Mouse (Mus musculus) layer of hippocampus, adult 11-12 months (tissue): ENCODE data around the gene Hipk4.

Source experiments
- DNase-seq: peaks from one replicate; pipeline ENCODE4 v3.0.0; 2022; ENCODE audit warnings: low spot score

Gene Hipk4

DNA sequence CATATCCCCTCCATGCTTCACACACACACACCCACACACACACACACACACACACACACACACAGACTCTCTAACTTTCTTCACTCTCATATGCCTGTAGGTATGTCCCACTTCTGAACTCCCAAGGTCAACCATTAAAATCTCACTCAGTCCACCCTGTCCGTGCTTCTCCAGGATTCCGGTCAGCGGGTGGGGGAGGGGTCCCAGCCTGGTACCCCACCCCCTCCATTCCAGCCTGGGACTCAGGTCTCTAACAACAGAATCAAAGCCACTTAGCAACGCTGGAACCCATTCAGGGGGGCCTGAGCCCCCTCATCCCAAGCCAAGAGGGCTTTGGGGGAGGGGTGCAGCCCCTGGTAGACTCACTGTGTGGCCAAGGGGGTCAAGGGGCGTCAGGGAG is at the start of gene Hipk4:
TSS of gene Hipk4 (plus strand) at position 301 of the 400 bp plus-strand sequence.
- no peak for DNase-seq

DNA sequence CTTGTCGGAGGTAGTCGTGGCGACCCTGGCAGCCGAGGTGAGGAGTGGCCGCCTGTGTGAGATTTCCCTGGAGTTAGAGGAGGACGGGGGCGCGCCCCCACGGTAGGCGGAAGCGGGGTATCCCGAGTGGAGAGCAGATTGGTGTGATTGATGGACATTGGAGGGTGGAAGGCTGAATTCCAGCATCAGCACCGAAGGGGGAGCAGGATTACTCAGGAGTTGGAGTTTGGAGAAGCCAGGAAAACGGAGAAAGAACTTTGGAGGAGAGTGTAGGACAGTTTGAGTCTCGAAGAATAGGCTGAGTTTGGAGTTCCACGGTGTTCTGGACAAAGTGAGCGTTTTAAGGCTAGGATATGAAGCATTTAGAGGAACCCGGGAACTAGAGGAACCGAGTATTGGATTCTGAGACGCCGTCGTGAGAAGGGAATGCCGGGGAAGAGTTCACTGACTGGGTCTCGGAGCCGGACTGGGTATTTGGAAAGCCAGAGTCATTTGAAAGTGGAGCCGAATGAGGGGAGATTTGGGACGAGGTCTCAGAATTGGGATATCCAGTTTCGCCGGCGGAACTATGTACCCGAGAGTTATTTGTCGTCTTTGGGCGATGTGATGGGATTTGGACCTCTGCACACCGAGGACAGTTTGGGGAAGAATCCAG is 49.1 kb upstream of the Hipk4 start:
- no peak for DNase-seq

DNA sequence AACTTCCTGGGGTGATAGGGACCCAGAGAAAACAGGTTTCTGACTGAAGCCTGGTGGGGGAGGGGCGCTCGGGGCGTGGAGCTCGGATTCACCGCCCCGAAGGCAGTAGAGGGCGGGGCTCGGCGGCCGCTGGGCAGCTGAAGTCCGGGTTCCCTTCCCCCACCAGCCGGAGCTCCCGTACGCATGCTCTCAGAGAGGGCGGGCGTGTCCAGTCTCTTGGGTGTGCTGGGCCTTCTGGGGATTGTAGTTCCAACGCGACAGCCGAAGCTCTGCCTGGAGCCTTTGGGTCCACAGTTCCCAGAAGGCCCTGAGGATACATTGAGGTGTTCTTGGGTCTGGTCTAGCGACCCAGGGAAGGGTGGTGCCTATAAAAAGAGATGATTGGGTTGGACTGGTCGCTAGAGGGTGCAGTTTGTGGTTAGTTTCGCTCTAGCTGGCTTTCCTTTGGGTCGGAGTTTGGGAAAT is 48.5 kb upstream of the Hipk4 start:
- peak; percentile 98 for DNase-seq

DNA sequence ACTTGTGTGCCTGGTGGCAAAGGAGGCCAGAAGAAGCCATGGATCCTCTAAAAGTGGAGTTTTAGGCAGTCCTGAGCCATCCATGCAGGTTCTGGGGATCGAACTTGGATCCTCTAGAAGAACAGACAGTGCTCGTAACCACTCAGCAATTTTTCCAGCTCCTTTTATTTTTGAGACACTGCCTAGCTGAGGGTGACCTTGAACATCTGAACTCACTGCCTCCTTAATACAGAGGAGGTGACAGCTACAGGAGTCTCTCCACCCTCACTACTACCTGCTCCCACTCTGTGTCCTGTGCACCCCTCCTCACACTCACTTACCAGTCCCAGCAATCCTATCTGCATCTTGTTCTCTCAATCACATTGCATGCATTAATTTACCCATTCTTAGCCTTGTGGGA is 47.5 kb upstream of the Hipk4 start:
- DNase-seq: no peak

DNA sequence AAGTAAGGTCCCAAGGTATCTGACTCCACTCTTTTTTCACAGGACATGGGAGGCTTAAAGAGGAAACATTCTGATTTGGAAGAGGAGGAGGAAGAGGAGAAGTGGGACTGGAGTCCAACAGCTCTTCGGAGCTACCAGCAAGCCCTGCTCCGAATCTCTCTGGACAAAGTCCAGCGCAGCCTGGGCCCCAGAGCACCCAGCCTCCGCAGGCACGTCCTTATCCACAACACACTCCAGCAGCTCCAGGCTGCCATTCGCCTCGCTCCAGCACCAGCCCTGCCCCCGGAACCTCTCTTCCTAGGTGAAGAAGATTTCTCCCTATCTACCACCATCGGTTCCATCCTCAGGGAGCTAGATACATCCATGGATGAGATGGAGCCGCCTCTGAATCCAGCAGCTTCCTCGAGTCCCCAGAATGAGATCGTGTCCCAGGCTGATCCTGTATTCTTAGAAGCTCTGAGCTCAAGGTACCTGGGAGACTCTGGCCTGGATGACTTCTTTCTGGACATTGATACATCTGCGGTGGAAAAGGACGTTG is 46.9 kb upstream of the Hipk4 start:
- no peak for DNase-seq

DNA sequence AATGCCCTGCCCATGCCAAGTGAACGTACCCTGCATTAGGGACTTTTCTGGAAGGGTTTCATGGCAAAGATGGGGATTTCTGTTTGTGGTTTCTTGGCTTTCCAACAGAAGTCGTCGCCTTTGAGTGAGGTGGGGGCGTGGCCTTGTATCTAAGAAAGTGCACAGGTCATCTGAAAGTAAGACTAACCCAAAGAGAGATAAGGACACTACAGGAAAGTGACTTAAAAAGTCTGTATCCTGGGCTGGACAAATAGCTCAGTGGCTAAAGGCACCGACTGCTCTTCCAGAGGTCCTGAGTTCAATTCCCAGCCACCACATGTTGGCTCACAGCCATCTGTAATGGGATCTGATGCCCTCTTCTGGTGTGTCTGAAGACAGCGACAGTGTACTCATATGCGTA is 44.5 kb upstream of the Hipk4 start:
- DNase-seq: no peak

DNA sequence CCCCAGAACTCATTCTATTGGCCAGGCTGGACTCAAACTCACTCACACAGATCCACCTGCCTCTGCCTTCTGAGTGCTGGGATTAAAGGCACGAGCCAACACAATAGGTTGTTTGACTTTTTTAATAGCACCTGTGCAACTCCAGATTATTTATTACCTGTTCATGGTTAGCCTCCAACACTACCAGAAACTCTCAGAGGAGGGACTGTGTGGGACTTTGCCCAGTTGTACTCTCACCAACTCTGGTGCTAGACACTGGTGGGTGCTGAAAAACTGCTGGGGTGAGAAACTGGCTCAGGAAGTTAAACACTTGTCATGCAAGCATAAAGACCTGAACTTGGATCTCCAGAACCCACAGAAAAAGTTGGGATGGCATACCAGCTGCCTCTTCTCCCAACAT is 43.3 kb upstream of the Hipk4 start:
- no peak for DNase-seq

DNA sequence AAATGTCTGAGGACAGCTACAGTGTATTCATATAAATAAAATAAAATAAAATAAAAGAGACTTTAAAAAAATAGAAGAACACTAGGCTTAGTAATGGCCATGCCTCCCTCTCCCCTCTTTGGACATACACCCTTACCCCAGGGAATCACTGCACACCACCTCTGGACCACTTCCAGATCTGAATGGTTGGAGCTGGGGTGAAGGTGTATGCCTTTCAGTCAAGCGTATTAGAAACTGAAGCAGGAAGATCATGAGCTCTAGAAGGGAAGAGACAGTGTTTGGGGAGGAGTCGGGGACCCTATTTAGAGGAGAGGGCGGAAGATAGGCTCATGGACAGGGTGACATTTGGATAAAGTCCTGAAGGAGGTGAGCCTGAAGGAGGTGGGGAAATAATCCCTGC is 42.6 kb upstream of the Hipk4 start:
- no peak for DNase-seq

DNA sequence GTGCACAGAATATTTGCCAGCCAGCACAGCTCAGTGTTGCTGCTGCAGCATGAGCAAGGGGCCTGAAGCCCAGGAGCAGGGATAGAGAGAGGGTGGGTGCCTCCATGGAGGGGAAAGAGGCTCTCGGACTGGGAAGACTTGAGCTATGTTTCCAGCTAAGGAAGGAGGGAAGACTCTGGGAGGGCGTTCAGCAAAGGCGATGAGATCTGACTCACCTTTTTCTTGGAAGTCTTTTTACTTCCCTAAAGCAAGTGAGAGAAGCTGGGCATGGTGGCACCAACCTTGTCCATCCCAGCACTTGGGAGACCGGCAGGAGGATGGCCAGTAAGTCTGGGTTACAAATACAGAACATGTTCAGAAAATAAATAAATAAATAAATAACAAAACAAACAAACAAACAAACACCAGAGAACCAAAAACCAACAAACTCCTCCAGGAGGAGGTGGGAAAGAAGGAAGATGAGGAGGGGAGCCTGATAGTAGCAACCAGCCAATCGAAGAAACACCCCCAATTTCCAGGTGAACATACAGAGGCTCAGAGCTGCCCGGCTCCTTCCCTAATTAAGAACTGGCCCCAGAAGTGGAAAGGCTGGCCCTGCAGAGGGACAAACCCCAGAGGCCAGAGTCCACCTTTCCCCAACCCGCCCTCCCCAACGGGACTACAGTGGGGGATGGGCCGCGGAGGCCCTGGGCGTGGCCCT is 42.0 kb upstream of the Hipk4 start:
- no peak for DNase-seq

DNA sequence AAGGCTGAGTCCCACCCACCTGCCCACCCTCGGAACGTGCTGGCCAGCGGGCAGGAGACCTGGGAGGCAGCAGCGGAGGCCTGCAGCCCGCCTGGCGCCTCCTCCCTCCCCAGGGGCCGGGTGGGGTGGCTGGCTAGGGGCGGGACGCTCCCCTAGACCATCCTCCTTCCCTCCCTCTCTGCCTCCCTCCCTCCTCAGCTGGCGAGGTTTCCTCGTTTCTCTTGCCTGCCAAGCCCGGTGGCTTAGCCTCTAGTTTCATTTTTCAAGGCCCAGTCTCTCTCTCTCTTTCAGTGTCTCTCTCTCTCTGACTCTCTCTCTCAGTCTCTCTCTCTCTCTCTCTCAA is 41.5 kb upstream of the Hipk4 start:
- DNase-seq: peak; percentile 78

DNA sequence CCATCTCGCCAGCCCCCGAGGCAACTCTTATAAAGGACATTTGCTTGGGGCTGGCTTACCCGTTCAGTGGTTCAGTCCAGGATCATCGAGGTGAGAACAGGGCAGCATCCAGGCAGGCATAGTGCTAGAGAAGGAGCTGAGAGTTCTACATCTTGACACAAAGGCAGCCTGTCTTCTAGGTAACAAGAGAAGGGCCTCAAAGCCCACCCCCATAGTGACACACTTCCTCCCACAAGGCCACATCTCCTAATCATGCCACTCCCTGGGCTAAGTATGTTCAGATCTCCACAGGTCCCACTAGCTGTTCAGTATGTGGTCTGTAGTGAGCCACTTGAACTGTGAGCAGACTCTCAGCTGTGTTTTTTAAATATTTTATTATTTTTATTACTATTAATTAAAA is 39.2 kb upstream of the Hipk4 start:
- DNase-seq: no peak

DNA sequence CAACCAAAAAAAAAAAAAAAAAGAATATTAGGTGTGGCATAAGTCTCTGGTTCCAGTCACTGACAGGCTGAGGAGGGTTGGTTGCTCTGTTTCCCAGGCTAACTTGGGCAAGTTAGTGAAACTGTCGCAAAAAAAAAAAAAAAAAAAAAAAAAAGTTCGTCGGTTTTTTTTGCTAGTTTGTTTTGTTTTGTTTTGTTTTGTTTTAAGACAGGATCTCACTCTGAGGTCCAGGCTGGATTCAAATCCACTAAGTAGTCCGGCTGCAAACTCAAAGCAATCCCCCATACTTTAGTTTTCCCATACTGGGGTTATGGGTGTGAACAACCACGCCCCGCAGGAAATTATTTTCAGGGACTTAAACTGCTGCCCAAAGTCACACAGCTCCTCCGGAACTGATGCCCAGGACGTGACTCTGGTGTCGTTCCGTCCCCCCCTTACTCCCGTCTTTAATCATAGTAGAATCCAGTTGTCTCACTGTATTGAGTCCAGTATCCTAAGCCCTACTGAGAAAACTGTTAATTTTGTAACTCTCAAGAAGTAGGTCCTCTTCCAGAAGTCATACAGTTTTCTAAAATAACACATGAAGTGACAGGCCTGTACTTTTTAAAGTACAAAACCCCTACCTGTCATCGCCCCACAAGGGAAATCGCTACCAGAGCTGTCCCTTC is 36.8 kb upstream of the Hipk4 start:
- no peak for DNase-seq

DNA sequence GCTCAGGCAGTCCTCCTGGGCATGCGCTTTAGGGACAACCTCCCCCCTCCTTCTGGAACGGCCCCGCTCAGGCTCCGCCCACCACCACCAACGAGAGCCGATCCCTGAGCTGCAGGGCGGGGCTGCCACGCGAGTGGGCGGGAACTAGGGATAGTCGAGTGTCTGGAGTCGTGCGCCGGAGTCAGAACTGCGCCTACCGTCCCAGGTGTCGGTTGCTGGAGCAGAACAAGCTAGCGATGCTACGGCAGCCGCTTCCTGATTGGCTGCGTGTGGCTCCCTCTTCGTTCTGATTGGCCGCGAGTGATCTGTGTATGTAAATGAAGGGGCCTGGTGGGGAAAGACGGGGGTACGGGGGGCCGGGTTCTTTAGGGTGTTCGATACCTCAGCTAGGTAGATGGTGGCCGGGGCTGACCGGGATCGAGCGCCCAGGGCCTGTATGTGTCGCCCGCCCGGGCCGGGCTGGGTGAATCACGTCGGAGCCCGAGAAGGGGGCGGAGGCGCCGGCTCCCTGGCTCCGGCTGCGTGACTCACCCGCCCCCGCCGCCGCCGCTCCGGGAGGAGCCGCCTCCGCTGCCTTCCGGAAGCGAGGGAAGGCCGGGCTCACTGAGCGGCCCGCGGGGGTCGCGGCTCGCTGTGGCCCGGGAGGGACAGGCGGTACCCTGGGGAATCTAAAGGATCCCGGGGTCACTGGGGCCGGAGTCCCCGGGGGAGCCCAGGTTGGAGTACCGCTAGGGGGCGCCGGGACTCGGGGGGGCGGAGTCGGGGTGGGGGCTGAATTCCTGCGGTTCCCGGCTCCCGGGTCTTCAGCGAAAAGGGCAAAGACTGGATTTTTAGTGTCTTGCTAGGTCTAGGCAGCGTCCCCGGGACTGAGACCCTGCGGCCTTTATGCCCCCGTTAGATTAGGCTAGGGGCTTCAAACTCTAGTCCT is 36.0 kb upstream of the Hipk4 start, which contains the start of gene Sertad1:
TSS of gene Sertad1 (plus strand) at position 141 of the 928 bp plus-strand sequence.
- DNase-seq: peak; percentile 99

DNA sequence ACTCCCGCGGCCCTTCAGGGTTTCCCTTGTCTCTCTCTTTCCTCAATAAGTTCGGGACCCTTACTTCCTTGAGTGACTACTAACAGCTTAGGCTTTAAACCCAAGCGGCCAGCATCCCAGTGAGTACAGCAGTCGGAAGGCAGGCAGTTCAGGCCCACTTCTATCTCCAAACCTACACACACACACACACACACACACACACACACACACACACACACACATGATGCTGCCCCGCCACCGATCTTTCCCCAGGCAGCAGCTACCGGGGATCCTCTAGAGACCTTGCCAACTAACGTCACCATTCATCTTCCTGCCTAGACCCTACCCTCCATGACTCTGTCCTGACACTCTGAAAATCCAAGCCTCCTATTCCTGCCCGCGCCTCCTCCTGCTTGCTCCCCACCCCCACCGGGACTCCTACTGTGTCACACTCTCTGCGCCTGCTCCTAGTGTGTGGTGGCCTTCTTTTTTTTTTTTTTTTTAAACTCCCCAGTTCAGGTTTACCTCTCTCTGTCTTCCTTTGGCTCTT is 35.3 kb upstream of the Hipk4 start:
- DNase-seq: peak; percentile 61

DNA sequence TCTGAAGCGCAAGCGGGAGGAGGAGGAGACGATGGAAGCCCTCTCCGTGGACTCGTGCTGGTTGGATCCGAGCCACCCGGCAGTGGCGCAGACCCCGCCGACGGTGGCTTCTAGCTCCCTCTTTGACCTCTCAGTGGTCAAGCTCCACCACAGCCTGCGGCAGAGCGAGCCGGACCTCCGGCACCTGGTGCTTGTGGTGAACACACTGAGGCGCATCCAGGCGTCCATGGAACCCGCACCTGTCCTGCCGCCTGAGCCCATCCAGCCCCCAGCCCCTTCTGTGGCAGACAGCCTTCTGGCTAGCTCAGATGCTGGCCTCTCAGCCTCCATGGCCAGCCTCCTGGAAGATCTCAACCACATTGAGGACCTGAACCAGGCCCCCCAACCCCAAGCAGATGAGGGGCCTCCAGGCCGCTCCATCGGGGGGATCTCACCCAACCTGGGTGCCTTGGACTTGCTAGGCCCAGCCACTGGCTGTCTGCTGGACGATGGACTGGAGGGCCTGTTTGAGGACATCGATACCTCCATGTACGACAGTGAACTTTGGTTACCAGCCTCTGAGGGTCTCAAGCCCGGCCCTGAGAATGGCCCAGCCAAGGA is 33.7 kb upstream of the Hipk4 start:
- DNase-seq: no peak

DNA sequence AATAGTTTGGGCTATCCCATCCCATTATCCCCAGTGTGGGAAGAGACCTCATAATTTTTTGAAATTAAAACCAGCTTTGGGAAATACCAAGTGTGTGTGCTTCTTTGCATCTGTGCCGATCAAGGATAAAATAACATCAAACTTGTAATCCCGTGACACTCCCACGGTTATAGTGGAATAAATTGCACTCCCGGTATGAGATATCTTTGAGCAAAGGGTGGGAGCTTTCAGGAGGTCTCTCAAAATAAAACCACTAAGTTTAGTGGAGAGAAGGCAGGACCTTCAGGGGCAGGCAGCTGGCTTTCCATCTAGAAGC is 32.9 kb upstream of the Hipk4 start:
- DNase-seq: no peak

DNA sequence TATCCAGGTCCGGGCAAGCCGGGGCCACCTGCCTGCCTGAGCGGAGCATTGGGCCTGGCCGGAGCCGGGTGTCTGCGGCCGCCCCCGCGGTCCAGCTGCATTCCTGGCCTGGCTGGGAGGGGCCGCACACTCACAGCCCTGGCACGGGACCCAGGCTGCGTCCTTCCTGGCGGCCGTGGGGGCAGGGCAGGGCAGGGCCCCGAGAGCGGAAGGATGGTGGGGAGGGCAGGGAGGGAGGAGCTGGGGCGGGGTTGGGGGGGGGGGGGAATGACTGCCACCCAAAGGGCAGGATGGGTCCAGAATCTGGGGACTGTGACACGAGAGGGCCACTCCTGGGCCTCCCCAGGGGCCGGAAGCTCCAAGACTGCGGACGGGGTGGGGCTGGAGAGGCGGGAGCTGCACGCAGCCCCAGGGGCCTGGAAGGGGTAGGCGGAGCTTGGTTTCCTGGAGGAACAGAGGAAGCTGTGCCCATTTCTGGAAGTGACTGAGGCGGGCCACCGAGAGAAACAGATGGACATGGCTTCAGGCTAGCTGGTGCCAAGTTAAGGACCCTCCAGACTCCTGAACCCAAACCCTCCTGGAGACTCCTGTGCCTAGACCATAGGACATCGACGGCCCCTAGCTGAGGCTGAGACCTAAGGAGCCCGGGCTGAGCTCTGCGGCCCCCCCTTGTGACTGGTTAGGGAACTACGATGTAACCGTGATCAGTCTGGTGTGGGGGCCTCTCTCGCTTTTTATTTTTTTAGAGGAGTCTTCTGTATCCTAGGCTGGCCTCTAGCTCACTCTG is 32.3 kb upstream of the Hipk4 start:
- DNase-seq: peak; percentile 89

DNA sequence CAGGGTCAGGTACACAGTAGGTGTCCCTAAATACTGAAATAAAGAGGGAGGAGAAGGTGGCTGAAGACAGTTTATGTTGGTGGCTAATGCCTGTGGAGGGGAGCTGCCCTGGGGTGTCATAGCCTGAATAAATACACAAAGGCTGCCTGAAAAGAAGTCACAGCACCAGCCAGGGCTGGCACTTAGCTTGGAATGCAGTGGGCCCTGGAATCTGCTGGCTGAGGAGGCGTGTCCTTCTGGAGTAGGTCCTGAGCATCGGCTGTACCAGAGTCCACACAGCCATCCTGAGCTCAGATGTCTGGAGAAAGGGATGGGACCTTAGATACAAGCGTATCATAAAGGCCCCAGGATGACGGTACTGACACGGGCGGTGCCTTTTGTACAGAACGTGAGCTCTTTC is 31.2 kb upstream of the Hipk4 start:
- no peak for DNase-seq

DNA sequence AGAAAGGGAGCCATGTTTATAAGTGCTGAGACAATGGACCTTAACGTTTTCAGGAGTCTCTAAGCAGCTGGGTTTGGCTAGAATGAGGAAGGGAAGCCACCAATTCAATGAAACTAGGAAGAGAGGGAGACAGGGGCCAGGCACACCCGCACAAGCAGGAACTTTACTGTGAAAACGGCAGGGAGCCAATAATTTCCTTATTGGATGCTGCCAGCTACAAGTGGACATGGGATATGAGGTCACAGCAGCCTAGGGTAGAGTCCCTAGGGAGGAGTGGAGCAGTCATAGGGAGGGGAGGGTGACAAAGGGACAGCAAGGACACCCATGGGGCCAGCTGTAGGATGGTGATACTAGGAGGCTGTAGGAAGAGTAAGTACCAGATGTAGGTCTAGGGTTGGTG is 30.0 kb upstream of the Hipk4 start:
- DNase-seq: no peak

DNA sequence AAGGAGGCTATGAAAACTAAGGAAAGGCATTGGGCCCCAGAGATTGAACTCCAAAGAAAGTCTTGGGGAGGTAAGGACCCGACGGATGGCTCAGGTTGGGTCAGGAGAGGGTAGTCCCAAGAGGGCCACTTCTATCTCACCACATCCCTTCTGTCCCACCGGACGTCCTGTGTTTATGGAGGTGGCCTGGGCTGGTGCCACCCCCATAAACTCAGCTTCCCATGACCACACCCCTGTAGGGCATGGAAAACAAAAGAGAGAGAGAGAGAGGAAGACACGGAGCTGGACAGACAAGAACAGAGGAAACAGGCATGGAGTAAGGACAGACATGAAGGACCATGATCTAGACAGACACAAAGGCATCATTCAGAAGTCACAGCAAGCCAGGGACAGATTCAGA is 29.6 kb upstream of the Hipk4 start:
- no peak for DNase-seq
